Mouse (Mus musculus): ENCODE measurements around the gene 1600015I10Rik. TPM values are rescaled to one million over a fixed set of nuclear protein-coding genes. Genes with fewer than 3 reads are reported as not detected.
"Not testable (repeated sequence)": the region's sequence is repeated elsewhere in the genome, so short reads cannot be mapped to it uniquely, and the experiment has no call there.

The 1600015I10Rik gene
- polyA plus RNA-seq, 1 experiment from 2014 or later: not detected

GRCm38 (mm10) chr6:48956785-48957184, 27.1 kb downstream of the 1600015I10Rik start:
- H3K9me3 ChIP-seq (ENCODE audit: control insufficient read depth): no peaks in the 10 kb centered on the region
- WGBS: 80% methylated on average over 4 of the region's 4 CpGs
- ATAC-seq: no peak
- no peaks in the 10 kb centered on the region for H3K27me3 ChIP-seq (replicated peaks; ENCODE audit: control insufficient read depth, insufficient read depth, low read length)
- no peaks in the 10 kb centered on the region for H3K36me3 ChIP-seq (ENCODE audit: control insufficient read depth, insufficient read depth)
- H3K9ac ChIP-seq (ENCODE audit: low read depth, low read length): no peak overlapping the region
- no peak overlapping the region for H3K4me2 ChIP-seq (replicated peaks; ENCODE audit: low read depth)
- H3K4me3 ChIP-seq (ENCODE audit: low read depth, low read length): no peak overlapping the region
- TF ChIP-seq CTCF (IDR thresholded peaks at IDR 0.05; ENCODE audit: low read depth): no peak
- H3K4me1 ChIP-seq (replicated peaks; ENCODE audit: control insufficient read depth, insufficient read depth, low read length): no peaks in the 10 kb centered on the region
- no peak overlapping the region for H3K27ac ChIP-seq (ENCODE audit: low read depth, low read length)

GRCm38 (mm10) chr6:48958053-48958452, 28.4 kb downstream of the 1600015I10Rik start:
- Histone ChIP-seq H3K27me3 (replicated peaks; ENCODE audit: control insufficient read depth, insufficient read depth, low read length) (no peaks in the 10 kb centered on the region), H3K9me3 (ENCODE audit: control insufficient read depth) (no peaks in the 10 kb centered on the region), H3K4me3 (ENCODE audit: low read depth, low read length) (no peak overlapping the region), H3K9ac (ENCODE audit: low read depth, low read length) (no peak overlapping the region), H3K4me2 (replicated peaks; ENCODE audit: low read depth) (no peak overlapping the region), H3K36me3 (ENCODE audit: control insufficient read depth, insufficient read depth) (no peaks in the 10 kb centered on the region), H3K4me1 (replicated peaks; ENCODE audit: control insufficient read depth, insufficient read depth, low read length) (no peaks in the 10 kb centered on the region), H3K27ac (ENCODE audit: low read depth, low read length) (no peak overlapping the region)
- ATAC-seq: no peak
- peak; percentile 75 for TF ChIP-seq CTCF (IDR thresholded peaks at IDR 0.05; ENCODE audit: low read depth)
- 33% methylated on average over 1 of the region's 1 CpGs for WGBS

- not testable (repeated sequence) for ATAC-seq; H3K9me3 ChIP-seq (ENCODE audit: control insufficient read depth)
- WGBS: 16% methylated on average over 7 of the region's 7 CpGs
Observed at GRCm38 (mm10) chr6:48959151-48959550, 29.5 kb downstream of the 1600015I10Rik start.

GRCm38 (mm10) chr6:48966696-48967095, 37.0 kb downstream of the 1600015I10Rik start:
- ATAC-seq; H3K4me1 ChIP-seq (replicated peaks; ENCODE audit: control insufficient read depth, insufficient read depth, low read length); H3K4me2 ChIP-seq (replicated peaks; ENCODE audit: low read depth); H3K9me3 ChIP-seq (ENCODE audit: control insufficient read depth); H3K4me3 ChIP-seq (ENCODE audit: low read depth, low read length); H3K36me3 ChIP-seq (ENCODE audit: control insufficient read depth, insufficient read depth); H3K9ac ChIP-seq (ENCODE audit: low read depth, low read length); H3K27ac ChIP-seq (ENCODE audit: low read depth, low read length); H3K27me3 ChIP-seq (replicated peaks; ENCODE audit: control insufficient read depth, insufficient read depth, low read length): not testable (repeated sequence)
- 84% methylated on average over 5 of the region's 5 CpGs for WGBS

More at GRCm38 (mm10) chr6:48959151-48959550, 29.5 kb downstream of the 1600015I10Rik start:
- not testable (repeated sequence) for H3K36me3 ChIP-seq (ENCODE audit: control insufficient read depth, insufficient read depth); H3K27ac ChIP-seq (ENCODE audit: low read depth, low read length); H3K27me3 ChIP-seq (replicated peaks; ENCODE audit: control insufficient read depth, insufficient read depth, low read length); H3K9ac ChIP-seq (ENCODE audit: low read depth, low read length); H3K4me2 ChIP-seq (replicated peaks; ENCODE audit: low read depth); H3K4me3 ChIP-seq (ENCODE audit: low read depth, low read length); H3K4me1 ChIP-seq (replicated peaks; ENCODE audit: control insufficient read depth, insufficient read depth, low read length)
- peak; percentile 66 for TF ChIP-seq CTCF (IDR thresholded peaks at IDR 0.05; ENCODE audit: low read depth)

- Histone ChIP-seq H3K4me2 (replicated peaks; ENCODE audit: low read depth) (no peak overlapping the region), H3K4me3 (ENCODE audit: low read depth, low read length) (no peak overlapping the region), H3K27ac (ENCODE audit: low read depth, low read length) (no peak overlapping the region), H3K36me3 (ENCODE audit: control insufficient read depth, insufficient read depth) (no peaks in the 10 kb centered on the region), H3K4me1 (replicated peaks; ENCODE audit: control insufficient read depth, insufficient read depth, low read length) (no peaks in the 10 kb centered on the region), H3K9me3 (ENCODE audit: control insufficient read depth) (no peaks in the 10 kb centered on the region), H3K27me3 (replicated peaks; ENCODE audit: control insufficient read depth, insufficient read depth, low read length) (no peaks in the 10 kb centered on the region), H3K9ac (ENCODE audit: low read depth, low read length) (no peak overlapping the region)
- no peak for ATAC-seq
- TF ChIP-seq CTCF (IDR thresholded peaks at IDR 0.05; ENCODE audit: low read depth): no peak
Observed at GRCm38 (mm10) chr6:48967868-48968267, 38.2 kb downstream of the 1600015I10Rik start.

- Histone ChIP-seq H3K27me3 (replicated peaks; ENCODE audit: control insufficient read depth, insufficient read depth, low read length) (no peaks in the 10 kb centered on the region), H3K36me3 (ENCODE audit: control insufficient read depth, insufficient read depth) (no peaks in the 10 kb centered on the region), H3K9me3 (ENCODE audit: control insufficient read depth) (no peaks in the 10 kb centered on the region), H3K4me3 (ENCODE audit: low read depth, low read length) (no peak within 1 kb of the TSS), H3K4me2 (replicated peaks; ENCODE audit: low read depth) (no peak within 1 kb of the TSS), H3K9ac (ENCODE audit: low read depth, low read length) (no peak within 1 kb of the TSS), H3K27ac (ENCODE audit: low read depth, low read length) (no peak within 1 kb of the TSS), H3K4me1 (replicated peaks; ENCODE audit: control insufficient read depth, insufficient read depth, low read length) (no peaks in the 10 kb centered on the region)
- no peak for ATAC-seq
- WGBS: 89% methylated on average over 2 of the region's 2 CpGs
- TF ChIP-seq CTCF (IDR thresholded peaks at IDR 0.05; ENCODE audit: low read depth): no peak
Observed at GRCm38 (mm10) chr6:48974663-48975062, 45.0 kb downstream of the 1600015I10Rik start, which contains the start of gene Doxl2. TSS of gene Doxl2 (plus strand) at chr6:48974963.

- no peaks in the 10 kb centered on the region for H3K27me3 ChIP-seq (replicated peaks; ENCODE audit: control insufficient read depth, insufficient read depth, low read length)
- WGBS: 57% methylated on average over 1 of the region's 1 CpGs
- H3K4me3 ChIP-seq (ENCODE audit: low read depth, low read length): no peak overlapping the region
- no peak overlapping the region for H3K27ac ChIP-seq (ENCODE audit: low read depth, low read length)
- no peaks in the 10 kb centered on the region for H3K36me3 ChIP-seq (ENCODE audit: control insufficient read depth, insufficient read depth)
- no peak for TF ChIP-seq CTCF (IDR thresholded peaks at IDR 0.05; ENCODE audit: low read depth)
- ATAC-seq: no peak
- H3K4me2 ChIP-seq (replicated peaks; ENCODE audit: low read depth): no peak overlapping the region
- no peaks in the 10 kb centered on the region for H3K9me3 ChIP-seq (ENCODE audit: control insufficient read depth)
- no peak overlapping the region for H3K9ac ChIP-seq (ENCODE audit: low read depth, low read length)
- no peaks in the 10 kb centered on the region for H3K4me1 ChIP-seq (replicated peaks; ENCODE audit: control insufficient read depth, insufficient read depth, low read length)
Observed at GRCm38 (mm10) chr6:48979616-48980015, 49.9 kb downstream of the 1600015I10Rik start.

All from intestine, postnatal 0 days (tissue).